Mouse (Mus musculus) kidney, adult 2 months (tissue): ENCODE data around the gene Lmna.

Source experiments
- CTCF ChIP-seq: fragments of 200-500 bp; conservative IDR thresholded peaks from 2 replicates; pipeline ENCODE4 v1.5.1; 2011; ENCODE audit warnings: low read depth, mild to moderate bottlenecking, control low read depth, low read length, moderate library complexity, mixed read lengths; ENCODE audit not compliant: insufficient read depth, insufficient read length
- POLR2A ChIP-seq: fragments of 200-500 bp; IDR thresholded peaks from one replicate; pipeline ENCODE4 v1.6.1; 2011; ENCODE audit warnings: low read depth, low read length, control low read depth

- TF ChIP-seq POLR2A (no peak), CTCF (no peak)
Measured at GRCm38 (mm10) chr3:88453369-88453768, 56.4 kb downstream of the Lmna start.
